Mouse (Mus musculus): ENCODE measurements around the gene Ifitm2. TPM values are rescaled to one million over a fixed set of nuclear protein-coding genes. Genes with fewer than 3 reads are reported as not detected.
"Not testable (repeated sequence)": the region's sequence is repeated elsewhere in the genome, so short reads cannot be mapped to it uniquely, and the experiment has no call there.

Gene Ifitm2
- polyA plus RNA-seq, 1 experiment: 609 TPM

- Histone ChIP-seq H3K79me3 (ENCODE audit: low read depth) (no peaks in the 10 kb centered on the region), H3K36me3 (ENCODE audit: control insufficient read depth, insufficient read depth) (no peaks in the 10 kb centered on the region), H3ac (ENCODE audit: control insufficient read depth, insufficient read length, low read depth) (no peak overlapping the region), H3K27me3 (ENCODE audit: control insufficient read depth, insufficient read depth, insufficient read length) (no peaks in the 10 kb centered on the region), H3K4me3 (ENCODE audit: insufficient read depth, poor library complexity, severe bottlenecking) (no peak overlapping the region), H3K79me2 (ENCODE audit: control insufficient read depth, insufficient read depth) (no peaks in the 10 kb centered on the region)
- TF ChIP-seq CEBPB (IDR thresholded peaks at IDR 0.05; ENCODE audit: low read depth): no peak
- TF ChIP-seq MAX (IDR thresholded peaks at IDR 0.05): no peak
- TF ChIP-seq USF1 (IDR thresholded peaks at IDR 0.05; ENCODE audit: low read depth): no peak
- TF ChIP-seq CTCF (IDR thresholded peaks at IDR 0.05; ENCODE audit: control insufficient read depth, insufficient read depth, insufficient read length): no peak
- TF ChIP-seq MYOD1 (IDR thresholded peaks at IDR 0.05; ENCODE audit: control insufficient read depth, insufficient read length, low read depth): no peak
- TF ChIP-seq MYOG (IDR thresholded peaks at IDR 0.05; ENCODE audit: control insufficient read depth, extremely low read depth, insufficient read length): no peak
- TF ChIP-seq FOSL1 (IDR thresholded peaks at IDR 0.05; ENCODE audit: insufficient read depth, low read length, poor library complexity, severe bottlenecking): no peak
Measured at GRCm38 (mm10) chr7:140987182-140988138, 31.7 kb upstream of the Ifitm2 start.

GRCm38 (mm10) chr7:140982971-140983370 is 27.2 kb upstream of the Ifitm2 start:
- Histone ChIP-seq H3K79me3 (ENCODE audit: low read depth) (no peaks in the 10 kb centered on the region), H3K4me3 (ENCODE audit: insufficient read depth, poor library complexity, severe bottlenecking) (no peak overlapping the region), H3K79me2 (ENCODE audit: control insufficient read depth, insufficient read depth) (no peaks in the 10 kb centered on the region), H3K36me3 (ENCODE audit: control insufficient read depth, insufficient read depth) (no peaks in the 10 kb centered on the region), H3K27me3 (ENCODE audit: control insufficient read depth, insufficient read depth, insufficient read length) (no peaks in the 10 kb centered on the region), H3ac (ENCODE audit: control insufficient read depth, insufficient read length, low read depth) (no peak overlapping the region)
- TF ChIP-seq MYOD1 (IDR thresholded peaks at IDR 0.05; ENCODE audit: control insufficient read depth, insufficient read length, low read depth): no peak
- TF ChIP-seq CEBPB (IDR thresholded peaks at IDR 0.05; ENCODE audit: low read depth): no peak
- TF ChIP-seq USF1 (IDR thresholded peaks at IDR 0.05; ENCODE audit: low read depth): no peak
- no peak for TF ChIP-seq MAX (IDR thresholded peaks at IDR 0.05)
- no peak for TF ChIP-seq FOSL1 (IDR thresholded peaks at IDR 0.05; ENCODE audit: insufficient read depth, low read length, poor library complexity, severe bottlenecking)

GRCm38 (mm10) chr7:140981704-140982103 is 25.9 kb upstream of the Ifitm2 start:
- no peaks in the 10 kb centered on the region for H3K27me3 ChIP-seq (ENCODE audit: control insufficient read depth, insufficient read depth, insufficient read length)
- TF ChIP-seq CEBPB (IDR thresholded peaks at IDR 0.05; ENCODE audit: low read depth) (peak; percentile 45), MYOD1 (IDR thresholded peaks at IDR 0.05; ENCODE audit: control insufficient read depth, insufficient read length, low read depth) (no peak)
- H3K79me3 ChIP-seq (ENCODE audit: low read depth): no peaks in the 10 kb centered on the region
- no peaks in the 10 kb centered on the region for H3K79me2 ChIP-seq (ENCODE audit: control insufficient read depth, insufficient read depth)
- no peaks in the 10 kb centered on the region for H3K36me3 ChIP-seq (ENCODE audit: control insufficient read depth, insufficient read depth)
- no peak overlapping the region for H3ac ChIP-seq (ENCODE audit: control insufficient read depth, insufficient read length, low read depth)
- no peak overlapping the region for H3K4me3 ChIP-seq (ENCODE audit: insufficient read depth, poor library complexity, severe bottlenecking)

GRCm38 (mm10) chr7:140976720-140977119 is 20.9 kb upstream of the Ifitm2 start:
- H3K36me3 ChIP-seq (ENCODE audit: control insufficient read depth, insufficient read depth); H3K79me3 ChIP-seq (ENCODE audit: low read depth); H3K4me3 ChIP-seq (ENCODE audit: insufficient read depth, poor library complexity, severe bottlenecking); H3ac ChIP-seq (ENCODE audit: control insufficient read depth, insufficient read length, low read depth); H3K27me3 ChIP-seq (ENCODE audit: control insufficient read depth, insufficient read depth, insufficient read length); H3K79me2 ChIP-seq (ENCODE audit: control insufficient read depth, insufficient read depth): not testable (repeated sequence)

- no peak overlapping the region for H3ac ChIP-seq (ENCODE audit: control insufficient read depth, insufficient read length, low read depth)
- TF ChIP-seq CTCF (IDR thresholded peaks at IDR 0.05; ENCODE audit: control insufficient read depth, insufficient read depth, insufficient read length) (no peak), FOSL1 (IDR thresholded peaks at IDR 0.05; ENCODE audit: insufficient read depth, low read length, poor library complexity, severe bottlenecking) (no peak), CEBPB (IDR thresholded peaks at IDR 0.05; ENCODE audit: low read depth) (peak; percentile 60), MYOG (IDR thresholded peaks at IDR 0.05; ENCODE audit: control insufficient read depth, extremely low read depth, insufficient read length) (no peak)
- no peak overlapping the region for H3K4me3 ChIP-seq (ENCODE audit: insufficient read depth, poor library complexity, severe bottlenecking)
- no peaks in the 10 kb centered on the region for H3K36me3 ChIP-seq (ENCODE audit: control insufficient read depth, insufficient read depth)
- no peaks in the 10 kb centered on the region for H3K79me3 ChIP-seq (ENCODE audit: low read depth)
- no peaks in the 10 kb centered on the region for H3K79me2 ChIP-seq (ENCODE audit: control insufficient read depth, insufficient read depth)
- H3K27me3 ChIP-seq (ENCODE audit: control insufficient read depth, insufficient read depth, insufficient read length): no peaks in the 10 kb centered on the region
Measured at GRCm38 (mm10) chr7:140975465-140975864, 19.7 kb upstream of the Ifitm2 start.

- TF ChIP-seq MYOG (IDR thresholded peaks at IDR 0.05; ENCODE audit: control insufficient read depth, extremely low read depth, insufficient read length) (no peak), MAX (IDR thresholded peaks at IDR 0.05) (no peak), MYOD1 (IDR thresholded peaks at IDR 0.05; ENCODE audit: control insufficient read depth, insufficient read length, low read depth) (no peak), USF1 (IDR thresholded peaks at IDR 0.05; ENCODE audit: low read depth) (no peak), CTCF (IDR thresholded peaks at IDR 0.05; ENCODE audit: control insufficient read depth, insufficient read depth, insufficient read length) (no peak), FOSL1 (IDR thresholded peaks at IDR 0.05; ENCODE audit: insufficient read depth, low read length, poor library complexity, severe bottlenecking) (no peak), CEBPB (IDR thresholded peaks at IDR 0.05; ENCODE audit: low read depth) (no peak)
Measured at GRCm38 (mm10) chr7:140974940-140975339, 19.2 kb upstream of the Ifitm2 start.

More at GRCm38 (mm10) chr7:140974940-140975339, 19.2 kb upstream of the Ifitm2 start:
- Histone ChIP-seq H3K4me3 (ENCODE audit: insufficient read depth, poor library complexity, severe bottlenecking) (no peak overlapping the region), H3ac (ENCODE audit: control insufficient read depth, insufficient read length, low read depth) (no peak overlapping the region), H3K79me3 (ENCODE audit: low read depth) (peaks cover under 1% of the 10 kb centered on the region), H3K79me2 (ENCODE audit: control insufficient read depth, insufficient read depth) (no peaks in the 10 kb centered on the region), H3K36me3 (ENCODE audit: control insufficient read depth, insufficient read depth) (no peaks in the 10 kb centered on the region), H3K27me3 (ENCODE audit: control insufficient read depth, insufficient read depth, insufficient read length) (no peaks in the 10 kb centered on the region)
